Mouse (Mus musculus) spleen, adult 2 months (tissue): ENCODE data around the gene Slc24a4.

Experiments
- CTCF ChIP-seq: fragments of 200-500 bp; IDR thresholded peaks from 2 replicates; pipeline ENCODE4 v1.5.1; 2011; ENCODE audit warnings: mild to moderate bottlenecking, inconsistent platforms; ENCODE audit not compliant: insufficient read depth, insufficient read length, insufficient replicate concordance; ENCODE audit errors: extremely low read depth
- POLR2A ChIP-seq: fragments of 200-500 bp; IDR thresholded peaks from 2 replicates; pipeline ENCODE4 v1.6.1; 2011; ENCODE audit warnings: low read depth, low read length, inconsistent platforms

GRCm38 (mm10) chr12:102289568-102289967 is 161.0 kb downstream of the Slc24a4 start:
- no peak for TF ChIP-seq CTCF
- no peak for TF ChIP-seq POLR2A
